Mouse (Mus musculus) midbrain, embryonic 12.5 days (tissue): ENCODE results near the gene Jup. TPM values are rescaled to one million over a fixed set of nuclear protein-coding genes. Genes with fewer than 3 reads are reported as not detected.
A peak's percentile ranks its signal among the peaks of the same experiment; 100 is the strongest.
"Not testable (repeated sequence)": the region's sequence is repeated elsewhere in the genome, so short reads cannot be mapped to it uniquely, and the experiment has no call there.

Source experiments
- ATAC-seq: fragments of 200-750 bp; cut with Nextera tagmentation; 2 replicates; pipeline ENCODE4 v1.8.0; 2017; ENCODE audit warnings: low read depth, moderate TSS enrichment, moderate library complexity; ENCODE audit not compliant: low FRiP score
- H3K27ac ChIP-seq: fragments of 300-500 bp; sonication (generic); replicated peaks from 2 replicates; pipeline ENCODE4 v1.5.1; 2016; ENCODE audit warnings: mild to moderate bottlenecking
- H3K27me3 ChIP-seq: fragments of 300-500 bp; sonication (generic); 2 replicates; pipeline ENCODE4 v1.6.1; 2016; ENCODE audit warnings: mild to moderate bottlenecking
- H3K36me3 ChIP-seq: fragments of 300-500 bp; sonication (generic); 2 replicates; pipeline ENCODE4 v1.6.1; 2016
- H3K4me1 ChIP-seq: fragments of 300-500 bp; sonication (generic); 2 replicates; pipeline ENCODE4 v1.6.1; 2016
- H3K4me2 ChIP-seq: fragments of 300-500 bp; sonication (generic); replicated peaks from 2 replicates; pipeline ENCODE4 v1.6.1; 2016; ENCODE audit warnings: mild to moderate bottlenecking, moderate library complexity
- H3K4me3 ChIP-seq: fragments of 300-500 bp; sonication (generic); 2 replicates; pipeline ENCODE4 v1.5.1; 2016; ENCODE audit warnings: mild to moderate bottlenecking
- H3K9ac ChIP-seq: fragments of 300-500 bp; sonication (generic); replicated peaks from 2 replicates; pipeline ENCODE4 v1.6.1; 2016; ENCODE audit warnings: mild to moderate bottlenecking, moderate library complexity
- H3K9me3 ChIP-seq: fragments of 300-500 bp; sonication (generic); 2 replicates; pipeline ENCODE4 v1.6.1; 2016; ENCODE audit warnings: mild to moderate bottlenecking
- WGBS: fragments of 180-500 bp; shearing (Covaris S2); methylation state at CpG from one replicate; pipeline ENCODE4 v1.1.7; 2016; 5-methylcytosine and 5-hydroxymethylcytosine counted together
- polyA plus RNA-seq: library from polyadenylated mRNA; unstranded; fragments of >200 nt; fragmentation: Nextera tagmentation; extraction: Ambion mirVana; gene quantifications from 2 replicates; pipeline ENCODE4 v1.2.1, GENCODE M21; 2016

The Jup gene
- polyA plus RNA-seq, 1 experiment from 2014 or later: 53.8 TPM

DNA sequence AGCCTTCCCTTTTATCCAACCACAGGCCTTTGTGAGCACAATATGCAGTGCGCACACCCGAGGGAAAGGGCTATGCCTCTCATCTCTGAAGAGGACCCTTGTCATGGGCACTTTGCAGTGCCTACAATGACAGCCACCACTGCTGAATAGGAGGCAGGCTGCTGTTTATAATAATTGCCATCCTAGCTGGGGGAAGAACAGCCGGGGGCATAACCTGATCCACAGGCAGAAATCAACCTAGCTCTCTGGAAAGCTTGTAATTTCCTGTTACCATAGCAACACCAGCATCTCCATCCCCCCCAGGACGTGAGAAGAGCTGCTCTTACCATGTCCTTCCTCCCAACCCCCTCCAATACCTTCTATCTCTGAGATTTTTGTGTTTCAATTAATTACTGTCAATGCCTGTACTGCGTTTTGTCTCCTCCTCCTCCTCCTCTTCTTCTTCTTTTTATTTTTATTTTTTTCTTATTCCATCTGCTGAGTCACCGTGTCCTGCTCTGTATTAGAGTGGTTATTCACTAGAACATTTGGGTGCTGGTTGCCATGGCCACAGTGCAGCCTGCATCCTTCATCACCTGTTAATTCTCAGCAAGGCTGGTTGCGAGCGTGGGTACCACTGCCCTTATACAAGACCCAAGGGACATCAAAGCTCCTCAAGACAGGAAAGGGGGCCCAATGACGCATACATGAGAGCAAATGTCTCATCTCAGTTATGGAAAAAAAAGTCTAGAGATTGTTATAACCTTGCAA, 64.6 kb downstream of the Jup start:
- H3K27ac ChIP-seq: peak overlapping the region; percentile 86
- no peaks in the 10 kb centered on the region for H3K36me3 ChIP-seq
- WGBS: 48% methylated on average over 9 of the region's 9 CpGs
- H3K27me3 ChIP-seq: no peaks in the 10 kb centered on the region
- no peaks in the 10 kb centered on the region for H3K9me3 ChIP-seq
- no peak overlapping the region for H3K9ac ChIP-seq
- peaks cover 39% of the 10 kb centered on the region for H3K4me1 ChIP-seq
- ATAC-seq: peak; percentile 78
- 0 out of 2 replicates have a peak overlapping the region, but pooled peaks have one; percentile 0 for H3K4me2 ChIP-seq
- no peak overlapping the region for H3K4me3 ChIP-seq

DNA sequence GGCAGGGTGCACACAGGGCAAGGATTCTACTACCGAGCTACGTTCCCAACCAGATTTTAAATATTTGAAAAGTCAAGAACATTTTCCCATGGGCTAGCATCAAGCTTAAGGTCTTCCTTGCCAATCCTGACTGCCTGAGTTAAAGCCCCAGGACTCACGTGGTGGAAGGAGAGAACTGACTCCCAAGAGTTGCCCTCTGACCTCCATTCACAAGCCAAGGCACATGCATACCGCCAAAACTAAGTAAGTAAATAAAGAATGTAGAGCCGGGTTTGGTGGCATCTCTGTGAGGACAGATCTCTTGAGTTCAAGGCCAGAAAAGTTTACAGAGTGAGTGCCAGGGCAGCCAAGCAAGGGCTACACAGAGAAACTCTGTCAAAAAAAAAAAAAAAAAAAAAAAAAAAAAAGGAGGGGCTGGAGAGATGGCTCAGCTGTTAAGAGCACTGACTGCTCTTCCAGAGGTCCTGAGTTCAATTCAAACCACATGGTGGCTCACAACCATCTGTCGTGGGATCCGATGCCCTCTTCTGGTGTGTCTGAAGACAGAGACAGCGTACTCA, 66.7 kb downstream of the Jup start:
- H3K27me3 ChIP-seq, H3K9me3 ChIP-seq, H3K9ac ChIP-seq, ATAC-seq, H3K4me2 ChIP-seq, H3K4me3 ChIP-seq, H3K36me3 ChIP-seq, H3K27ac ChIP-seq: not testable (repeated sequence)
- 62% methylated on average over 8 of the region's 8 CpGs for whole genome bisulfite sequencing
- peaks cover 37% of the 10 kb centered on the region for H3K4me1 ChIP-seq

DNA sequence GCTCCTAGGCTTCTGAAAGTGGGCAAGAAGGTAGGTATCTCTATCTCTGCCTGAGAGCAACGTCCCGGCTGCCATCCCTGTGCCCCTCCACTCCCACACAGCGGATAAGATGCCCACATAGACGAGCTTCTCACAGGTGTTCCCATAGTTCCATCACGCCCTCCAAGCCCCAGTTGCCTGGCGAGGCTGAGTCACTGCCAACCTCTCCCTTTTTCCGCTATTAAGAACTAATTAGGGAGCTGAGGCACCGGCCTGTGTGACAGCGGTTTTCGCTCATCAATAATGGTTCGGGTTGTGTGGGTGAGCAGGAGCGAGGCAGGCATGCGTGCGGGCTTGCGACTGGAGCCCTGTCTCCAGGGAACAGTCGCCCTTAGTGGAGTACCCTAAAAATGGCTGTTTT, 67.3 kb downstream of the Jup start:
- no peak overlapping the region for H3K4me2 ChIP-seq
- 76% methylated on average over 16 of the region's 16 CpGs for WGBS
- H3K36me3 ChIP-seq: no peaks in the 10 kb centered on the region
- H3K27ac ChIP-seq: no peak overlapping the region
- H3K9ac ChIP-seq: no peak overlapping the region
- no peak for ATAC-seq
- peaks cover 33% of the 10 kb centered on the region for H3K4me1 ChIP-seq
- no peak overlapping the region for H3K4me3 ChIP-seq
- no peaks in the 10 kb centered on the region for H3K27me3 ChIP-seq
- H3K9me3 ChIP-seq: no peaks in the 10 kb centered on the region

DNA sequence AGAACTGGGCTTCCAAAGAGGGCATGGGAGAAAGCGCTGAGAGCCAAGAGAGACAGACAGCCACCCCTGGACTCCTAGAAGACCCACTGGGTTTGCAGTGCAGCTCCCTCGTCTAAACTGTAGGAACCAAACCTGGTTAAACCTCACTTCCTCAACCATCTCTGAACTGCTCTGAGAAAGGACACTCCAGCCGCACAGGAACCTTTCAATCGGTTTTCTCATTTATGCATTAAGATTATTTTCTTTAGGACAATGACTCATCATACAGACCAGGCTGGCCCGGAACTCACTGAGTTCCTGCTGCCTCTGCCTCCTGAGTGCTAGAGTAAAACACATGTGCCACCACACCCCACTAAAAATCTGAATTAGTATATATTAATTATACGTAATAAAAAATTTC, 69.8 kb downstream of the Jup start:
- H3K4me2 ChIP-seq: no peak overlapping the region
- no peaks in the 10 kb centered on the region for H3K36me3 ChIP-seq
- no peak overlapping the region for H3K27ac ChIP-seq
- H3K9ac ChIP-seq: no peak overlapping the region
- H3K9me3 ChIP-seq: no peaks in the 10 kb centered on the region
- no peaks in the 10 kb centered on the region for H3K27me3 ChIP-seq
- ATAC-seq: no peak
- 88% methylated on average over 6 of the region's 6 CpGs for WGBS
- H3K4me1 ChIP-seq: peaks cover 19% of the 10 kb centered on the region
- no peak overlapping the region for H3K4me3 ChIP-seq

DNA sequence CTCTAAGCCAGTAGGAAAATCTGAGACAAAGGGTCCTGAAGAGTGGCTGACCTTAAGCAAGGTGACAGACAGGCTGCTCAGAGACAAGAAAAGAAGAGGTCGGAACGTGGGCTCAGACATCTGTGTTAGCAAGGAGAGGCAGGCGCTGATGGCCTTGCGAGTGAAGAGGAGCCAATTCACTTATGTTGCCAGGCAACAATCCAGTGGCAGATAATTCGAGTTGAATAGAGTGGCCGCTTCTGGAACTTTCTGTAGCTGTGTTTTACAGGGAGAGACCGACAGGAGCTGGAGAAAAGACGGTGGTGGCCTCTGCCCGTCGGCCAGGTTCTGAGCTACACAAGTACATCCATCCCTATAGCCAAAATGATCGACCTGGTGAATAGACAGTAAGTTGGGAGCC, 70.2 kb downstream of the Jup start:
- no peak for ATAC-seq
- Histone ChIP-seq H3K27ac (0 out of 2 replicates have a peak overlapping the region, but pooled peaks have one; percentile 25), H3K27me3 (no peaks in the 10 kb centered on the region), H3K36me3 (peaks cover 4% of the 10 kb centered on the region), H3K4me1 (peaks cover 16% of the 10 kb centered on the region), H3K4me3 (no peak overlapping the region), H3K9ac (no peak overlapping the region), H3K4me2 (no peak overlapping the region), H3K9me3 (no peaks in the 10 kb centered on the region)
- WGBS: 63% methylated on average over 11 of the region's 11 CpGs

DNA sequence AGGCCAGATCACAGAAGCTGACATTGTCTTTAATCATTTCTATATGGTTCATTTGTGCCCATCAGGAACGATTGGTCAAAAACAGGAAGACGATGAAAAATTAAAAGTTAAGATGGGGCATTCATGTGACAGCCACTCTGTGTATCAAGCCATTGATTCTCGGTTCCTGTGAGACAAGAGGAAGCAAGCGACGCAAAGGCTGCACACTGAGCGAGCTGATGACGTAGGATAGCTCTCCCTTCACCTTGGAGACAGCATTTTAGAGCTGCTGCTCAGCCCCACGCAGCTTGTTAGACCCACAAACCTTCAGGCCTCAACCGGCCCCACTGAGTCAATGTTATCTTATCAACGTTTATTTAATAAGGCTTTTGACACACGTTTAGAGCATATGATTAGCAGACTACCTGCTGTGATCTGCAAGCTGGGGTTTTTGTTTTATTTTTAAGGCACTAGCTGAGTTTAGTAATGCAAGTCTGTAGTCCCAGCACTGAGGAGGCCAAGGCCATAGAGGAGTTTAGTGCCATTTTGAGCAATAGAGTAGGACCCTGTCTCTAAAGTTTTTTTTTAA, 72.4 kb downstream of the Jup start:
- no peak overlapping the region for H3K27ac ChIP-seq
- no peaks in the 10 kb centered on the region for H3K9me3 ChIP-seq
- H3K4me2 ChIP-seq: no peak overlapping the region
- ATAC-seq: no peak
- WGBS: 72% methylated on average over 11 of the region's 11 CpGs
- no peak overlapping the region for H3K9ac ChIP-seq
- peaks cover 16% of the 10 kb centered on the region for H3K4me1 ChIP-seq
- H3K4me3 ChIP-seq: no peak overlapping the region
- H3K27me3 ChIP-seq: no peaks in the 10 kb centered on the region
- H3K36me3 ChIP-seq: peaks cover 15% of the 10 kb centered on the region

DNA sequence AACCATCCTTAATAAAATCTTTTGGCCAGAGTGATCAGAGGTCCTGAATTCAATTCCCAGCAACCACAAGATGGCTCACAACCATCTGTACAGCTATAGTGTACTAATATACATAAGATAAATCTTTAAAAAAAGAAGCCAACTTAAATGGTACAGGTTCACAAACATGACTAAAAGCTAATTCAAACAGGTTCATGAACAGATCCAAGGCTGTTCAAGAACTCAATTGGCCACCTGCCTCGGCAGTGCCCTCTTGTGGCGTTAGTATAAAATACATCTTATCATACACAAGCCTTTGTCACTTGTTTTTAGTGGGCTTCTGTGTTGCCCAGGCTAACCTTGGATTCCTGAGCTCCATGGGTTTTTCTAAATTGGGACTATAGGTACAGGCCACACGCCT, 74.0 kb downstream of the Jup start:
- no peak overlapping the region for H3K9ac ChIP-seq
- WGBS: 19% methylated on average over 3 of the region's 3 CpGs
- no peak overlapping the region for H3K27ac ChIP-seq
- peaks cover 16% of the 10 kb centered on the region for H3K4me1 ChIP-seq
- H3K27me3 ChIP-seq: no peaks in the 10 kb centered on the region
- H3K4me2 ChIP-seq: no peak overlapping the region
- no peak for ATAC-seq
- peaks cover 15% of the 10 kb centered on the region for H3K36me3 ChIP-seq
- H3K4me3 ChIP-seq: no peak overlapping the region
- no peaks in the 10 kb centered on the region for H3K9me3 ChIP-seq

DNA sequence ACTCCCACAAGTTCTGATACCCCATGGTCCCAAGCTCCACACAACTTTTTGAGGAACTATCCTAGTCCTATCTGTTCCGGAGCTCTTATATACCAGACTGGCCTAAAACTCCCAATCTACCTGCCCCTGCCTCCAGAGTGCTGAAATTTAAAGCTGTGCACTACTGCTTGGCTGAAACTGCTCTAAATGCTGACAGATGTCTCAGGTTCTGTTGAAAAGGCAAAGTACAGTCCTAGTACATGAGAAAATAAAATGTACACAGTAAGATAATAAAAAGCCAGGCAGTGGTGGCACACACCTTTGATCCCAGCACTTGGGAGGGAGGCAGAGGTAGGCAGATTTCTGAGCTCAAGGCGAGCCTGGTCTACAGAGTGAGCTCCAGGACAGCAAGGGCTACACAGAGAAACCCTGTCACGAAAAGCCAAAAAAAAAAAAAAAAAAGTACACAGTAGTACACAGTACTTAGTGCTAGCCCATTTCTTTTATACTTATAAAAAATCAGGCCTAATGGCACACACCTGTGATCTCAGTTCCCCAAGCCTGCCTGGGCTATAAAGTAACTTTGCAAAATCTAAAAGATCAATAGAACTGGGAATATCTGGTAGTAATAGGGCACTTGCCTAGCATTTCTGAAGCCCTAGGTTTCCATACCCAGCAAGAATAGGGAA, 74.8 kb downstream of the Jup start:
- Histone ChIP-seq H3K4me2 (no peak overlapping the region), H3K4me1 (peaks cover 16% of the 10 kb centered on the region), H3K9me3 (no peaks in the 10 kb centered on the region), H3K9ac (no peak overlapping the region), H3K36me3 (peaks cover 15% of the 10 kb centered on the region), H3K4me3 (no peak overlapping the region), H3K27ac (no peak overlapping the region), H3K27me3 (no peaks in the 10 kb centered on the region)
- 65% methylated on average over 3 of the region's 3 CpGs for WGBS
- ATAC-seq: no peak

DNA sequence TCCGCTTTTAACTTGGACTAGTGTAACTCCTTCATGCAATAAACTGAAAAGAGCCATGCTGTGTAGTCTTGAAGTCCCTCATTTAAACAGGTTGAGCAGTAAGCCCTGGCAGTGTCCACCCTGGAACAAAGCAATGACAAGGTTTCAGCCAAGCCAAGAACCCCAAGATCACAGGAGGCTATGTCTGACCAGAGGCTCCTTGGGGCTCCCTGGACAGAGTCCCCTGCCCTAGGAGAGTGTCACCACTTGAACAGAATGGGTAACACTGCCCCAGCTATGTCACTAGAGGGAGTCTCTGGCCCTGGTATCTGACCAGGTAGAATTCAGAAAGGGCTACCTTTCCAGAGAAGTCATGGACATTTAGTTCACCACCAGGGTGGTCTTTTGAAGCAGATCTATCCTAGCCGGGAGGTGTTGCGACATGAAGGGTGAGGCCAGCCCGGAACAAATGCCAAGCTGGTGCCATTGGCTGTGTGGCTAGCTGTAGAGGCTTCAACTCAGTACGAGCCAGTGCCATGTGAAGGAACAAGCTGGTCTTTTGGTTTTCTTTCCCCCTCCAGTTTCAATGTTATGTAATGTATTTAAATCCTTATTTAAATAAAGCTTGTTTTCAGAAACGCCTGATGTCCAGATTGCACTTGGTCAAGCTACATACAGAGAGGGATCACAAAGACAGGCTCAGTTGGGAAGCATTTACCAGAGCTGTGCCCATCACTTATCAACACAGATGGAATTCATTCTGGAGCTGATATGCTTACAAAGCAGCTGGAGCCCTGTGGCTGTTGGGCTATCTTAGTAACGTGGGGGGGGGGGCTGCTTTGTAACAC, 75.9 kb downstream of the Jup start:
- H3K4me3 ChIP-seq, H3K4me2 ChIP-seq, H3K27ac ChIP-seq, H3K27me3 ChIP-seq, ATAC-seq, H3K9me3 ChIP-seq, H3K9ac ChIP-seq: not testable (repeated sequence)
- 76% methylated on average over 7 of the region's 7 CpGs for WGBS
- Histone ChIP-seq H3K36me3 (peaks cover 15% of the 10 kb centered on the region), H3K4me1 (peaks cover 12% of the 10 kb centered on the region)

DNA sequence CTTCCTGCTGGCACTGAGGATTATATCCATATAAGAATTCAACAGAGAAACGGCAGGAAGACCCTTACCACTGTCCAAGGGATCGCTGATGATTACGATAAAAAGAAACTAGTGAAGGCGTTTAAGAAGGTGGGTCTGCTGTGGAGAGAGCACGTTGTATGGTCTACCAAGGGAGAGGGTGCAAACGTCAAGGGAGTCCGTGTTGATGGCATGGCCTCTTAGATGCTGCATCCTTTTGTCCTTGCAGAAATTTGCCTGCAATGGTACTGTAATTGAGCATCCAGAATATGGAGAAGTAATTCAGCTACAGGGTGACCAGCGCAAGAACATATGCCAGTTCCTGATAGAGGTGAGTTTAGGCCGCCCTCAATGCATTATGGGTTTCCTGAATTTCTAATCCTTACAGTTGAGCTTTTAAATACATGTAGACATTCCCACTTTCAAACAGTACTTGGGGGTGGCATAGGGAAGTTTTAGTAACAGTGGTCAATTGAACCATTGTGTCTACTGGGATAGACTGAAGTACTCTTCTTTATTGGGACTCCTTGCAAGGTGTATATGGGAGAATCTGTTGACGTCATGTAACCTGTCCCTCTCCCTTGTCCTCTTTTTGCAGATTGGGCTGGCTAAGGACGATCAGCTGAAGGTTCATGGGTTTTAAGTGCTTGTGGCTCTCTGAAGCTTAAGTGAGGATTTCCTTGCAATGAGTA, 76.7 kb downstream of the Jup start:
- Histone ChIP-seq H3K36me3 (peaks cover 15% of the 10 kb centered on the region), H3K9ac (peak overlapping the region; percentile 98), H3K4me3 (peak overlapping the region; percentile 81), H3K27ac (peak overlapping the region; percentile 98), H3K4me2 (peak overlapping the region; percentile 81), H3K4me1 (peaks cover 12% of the 10 kb centered on the region)
- H3K9me3 ChIP-seq, H3K27me3 ChIP-seq, ATAC-seq: not testable (repeated sequence)
- 16% methylated on average over 11 of the region's 11 CpGs for WGBS

DNA sequence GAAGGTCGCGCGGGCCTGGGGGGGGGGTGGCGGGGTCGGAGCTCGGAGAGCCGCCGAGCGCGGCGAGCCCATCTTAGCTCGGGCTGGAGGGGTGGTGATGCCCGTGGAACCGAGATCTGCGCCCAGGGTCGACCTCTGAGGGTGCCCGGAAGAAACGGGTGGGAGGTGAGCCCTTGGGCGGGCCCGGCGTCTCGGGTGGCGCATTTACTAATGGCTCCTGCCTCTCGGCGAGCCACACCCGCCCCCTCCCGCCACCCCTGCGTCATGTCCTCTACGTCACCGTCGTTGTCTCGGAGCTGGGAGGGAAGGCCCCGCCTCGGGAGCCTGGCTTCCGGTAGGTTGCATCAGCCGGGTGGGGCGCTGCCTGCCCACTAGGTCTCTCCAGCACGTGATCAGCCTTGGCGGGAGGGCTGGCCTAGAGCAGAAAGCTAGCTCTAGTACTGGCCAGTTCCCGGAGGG, 77.4 kb downstream of the Jup start:
- under 1% methylated on average over 40 of the region's 40 CpGs for WGBS
- H3K9me3 ChIP-seq: no peaks in the 10 kb centered on the region

More for the DNA sequence above, 77.4 kb downstream of the Jup start:
- H3K9ac ChIP-seq: peak overlapping the region; percentile 98
- peak overlapping the region; percentile 98 for H3K27ac ChIP-seq
- H3K4me1 ChIP-seq: peaks cover 12% of the 10 kb centered on the region
- peaks cover 15% of the 10 kb centered on the region for H3K36me3 ChIP-seq
- no peaks in the 10 kb centered on the region for H3K27me3 ChIP-seq
- peak overlapping the region; percentile 81 for H3K4me3 ChIP-seq
- peak overlapping the region; percentile 81 for H3K4me2 ChIP-seq
- peak; percentile 86 for ATAC-seq
